Mouse (Mus musculus) kidney, adult 2 months (tissue): ENCODE measurements at regions not wholly inside any gene's neighbourhood (a gene's known extent, or its start where the extent isn't known, plus 50 kb on each side); places are given as distances from the start of the nearest gene placed in this dataset.

ENCODE experiments used
- CTCF ChIP-seq: fragments of 200-500 bp; conservative IDR thresholded peaks from 2 replicates; pipeline ENCODE4 v1.5.1; 2011; ENCODE audit warnings: low read depth, mild to moderate bottlenecking, control low read depth, low read length, moderate library complexity, mixed read lengths; ENCODE audit not compliant: insufficient read depth, insufficient read length
- POLR2A ChIP-seq: fragments of 200-500 bp; IDR thresholded peaks from one replicate; pipeline ENCODE4 v1.6.1; 2011; ENCODE audit warnings: low read depth, low read length, control low read depth

DNA sequence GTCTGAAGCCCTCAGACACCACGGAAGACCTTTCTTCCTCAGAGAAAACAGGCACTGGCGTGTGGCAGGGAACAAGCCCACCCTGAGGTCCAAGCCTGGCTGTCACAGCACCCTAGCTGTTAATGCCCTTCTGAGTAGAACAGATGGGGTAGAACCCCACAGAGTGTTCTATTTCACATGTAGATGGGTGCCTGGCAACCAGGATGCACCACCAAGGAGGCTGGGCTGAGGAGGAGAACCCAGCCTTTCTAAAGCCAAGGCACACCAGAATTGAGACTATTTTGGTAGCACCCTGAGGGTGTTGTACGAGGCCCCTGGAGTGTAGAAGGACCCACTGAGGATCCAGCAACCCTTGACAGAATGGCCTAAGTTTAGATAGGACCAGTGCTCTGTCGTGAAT, 534.9 kb upstream of the Tmem132c start:
- TF ChIP-seq CTCF (no peak), POLR2A (no peak)
